Mouse (Mus musculus) NIH3T3 (cell line): ENCODE measurements around the gene Actrt3.

Source experiments
- DNase-seq: peaks from one replicate; pipeline ENCODE4 v3.0.0-alpha.2; 2012; ENCODE audit warnings: low read depth

Gene Actrt3

GRCm38 (mm10) chr3:30599711-30600545 lies at the start of gene Actrt3:
Actrt3 (minus strand) TSS chr3:30599939.
- DNase-seq, result peak; percentile 65

DNA sequence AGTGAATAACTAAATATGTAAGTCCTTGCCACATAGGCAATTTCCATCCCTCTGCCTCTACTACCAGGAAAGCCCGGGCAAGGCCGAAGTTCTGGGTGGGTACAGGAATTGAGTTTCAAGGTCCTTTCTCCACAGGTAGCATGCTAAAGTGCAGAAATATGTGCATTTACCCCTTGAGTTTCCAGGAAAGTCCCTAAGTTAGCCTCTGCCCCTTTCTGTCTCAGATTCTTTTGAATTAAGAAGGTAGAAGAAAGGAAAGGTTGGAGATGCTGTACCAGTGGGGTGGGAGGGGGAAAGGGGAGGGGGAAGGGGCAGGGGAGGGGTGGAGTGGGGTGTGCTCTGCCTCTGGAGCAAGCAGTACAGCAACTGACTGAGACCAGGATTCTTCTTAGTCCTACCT lies 48.7 kb upstream of the Actrt3 start:
- no peak for DNase-seq

DNA sequence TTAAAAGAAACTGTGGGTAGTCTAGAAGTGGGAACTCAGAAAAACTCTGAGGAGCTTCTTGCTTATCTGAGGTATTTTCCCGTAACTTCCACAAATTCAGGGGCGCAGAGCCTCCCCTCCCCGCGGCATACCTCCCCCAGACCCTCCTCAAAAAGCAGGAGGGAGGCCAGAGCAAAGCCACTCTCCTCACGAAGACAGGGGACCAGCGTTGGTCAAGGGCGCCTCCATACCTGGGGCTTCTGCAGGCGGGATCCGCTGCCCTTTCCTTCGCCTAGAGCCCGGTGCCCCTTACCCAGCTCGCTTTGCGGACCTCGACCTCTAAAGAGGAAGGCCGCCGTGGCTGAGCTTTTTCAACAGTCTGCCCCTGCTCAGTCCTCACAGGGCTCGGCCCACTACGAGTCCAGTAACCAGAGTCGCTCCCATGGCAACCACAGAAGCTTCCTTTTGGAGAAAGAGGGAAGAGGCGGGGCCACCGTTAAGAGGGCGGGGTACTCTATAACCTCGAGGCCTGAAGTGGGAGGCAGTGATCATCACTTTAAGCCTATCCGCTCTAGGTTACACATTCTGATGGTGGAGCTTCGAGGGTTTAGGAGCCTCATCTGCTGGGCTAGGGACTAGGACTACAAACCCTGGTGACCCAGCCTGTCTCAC lies 47.8 kb upstream of the Actrt3 start, which contains the start of gene Lrrc34:
TSS of gene Lrrc34 (minus strand) at position 430 of the 651 bp plus-strand sequence.
- peak; percentile 48 for DNase-seq

DNA sequence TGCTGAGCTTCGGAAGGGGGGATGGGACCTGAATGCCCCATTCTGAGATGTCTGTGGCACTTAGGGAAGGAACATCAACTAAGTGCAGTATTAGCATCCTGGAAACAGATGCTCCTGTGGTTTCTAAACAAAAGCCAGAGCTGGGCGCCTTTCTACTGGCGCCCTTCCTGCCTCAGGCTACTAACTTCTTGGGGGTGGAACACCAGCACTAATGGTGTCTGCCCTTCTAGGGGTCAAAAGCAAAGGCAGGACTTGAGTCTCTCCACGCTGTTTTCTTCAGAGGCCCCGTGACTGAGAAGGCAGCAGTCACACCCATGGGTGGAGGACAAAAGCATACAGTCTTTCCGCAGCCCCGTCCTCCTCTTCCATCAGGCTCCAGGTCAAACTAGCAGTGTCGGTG lies 47.0 kb upstream of the Actrt3 start:
- no peak for DNase-seq

DNA sequence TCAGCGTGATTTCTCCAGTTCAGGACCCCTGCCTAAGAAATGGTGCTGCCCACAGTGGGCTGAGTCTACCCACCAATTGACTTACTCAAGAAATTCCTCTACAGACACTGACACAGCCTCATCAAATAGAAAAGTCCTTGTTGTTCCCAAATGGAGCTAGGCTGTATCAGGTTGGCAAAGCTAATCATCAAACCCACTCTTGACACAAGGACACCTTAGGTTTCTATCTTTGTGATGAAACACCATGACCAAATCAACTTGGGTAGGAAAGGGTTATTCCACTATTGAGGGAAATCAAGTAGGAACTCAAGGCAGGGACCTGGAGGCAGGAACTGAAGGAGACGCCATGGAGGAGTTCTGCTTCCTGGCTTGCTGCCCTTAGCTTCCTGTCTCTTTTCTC lies 44.5 kb upstream of the Actrt3 start, which contains the start of gene Lrriq4:
TSS of gene Lrriq4 (plus strand) at position 301 of the 400 bp plus-strand sequence.
- no peak for DNase-seq

- DNase-seq, result no peak
Observed at GRCm38 (mm10) chr3:30635629-30636028, 35.9 kb upstream of the Actrt3 start.

GRCm38 (mm10) chr3:30633681-30634080 lies 33.9 kb upstream of the Actrt3 start:
- peak; percentile 42 for DNase-seq

- DNase-seq, result no peak
Observed at GRCm38 (mm10) chr3:30620132-30620531, 20.4 kb upstream of the Actrt3 start.

DNA sequence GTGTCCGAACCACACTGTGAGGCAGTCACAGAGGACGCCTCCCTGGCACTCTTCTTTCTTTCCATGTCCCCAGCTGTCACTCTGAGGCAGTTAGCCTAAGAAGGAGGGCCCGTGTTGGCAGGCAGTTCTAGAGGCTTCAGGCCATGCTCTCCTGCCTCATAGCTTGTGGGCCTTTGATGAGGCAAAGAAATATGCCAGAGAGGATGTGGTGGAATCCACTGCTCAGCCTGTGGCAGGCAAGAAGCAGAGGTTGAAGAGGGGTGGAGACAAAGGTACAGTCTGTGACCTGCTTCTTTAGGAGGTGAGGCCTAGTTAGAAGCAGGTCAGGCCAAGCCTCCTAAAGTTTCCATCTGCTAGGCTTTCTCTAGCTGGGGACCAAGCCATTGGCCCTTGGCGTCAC lies 11.2 kb upstream of the Actrt3 start:
- DNase-seq, result no peak

- DNase-seq, result no peak
Observed at GRCm38 (mm10) chr3:30608999-30609398, 9.3 kb upstream of the Actrt3 start.

GRCm38 (mm10) chr3:30603256-30603655 lies 3.5 kb upstream of the Actrt3 start:
- no peak for DNase-seq

DNA sequence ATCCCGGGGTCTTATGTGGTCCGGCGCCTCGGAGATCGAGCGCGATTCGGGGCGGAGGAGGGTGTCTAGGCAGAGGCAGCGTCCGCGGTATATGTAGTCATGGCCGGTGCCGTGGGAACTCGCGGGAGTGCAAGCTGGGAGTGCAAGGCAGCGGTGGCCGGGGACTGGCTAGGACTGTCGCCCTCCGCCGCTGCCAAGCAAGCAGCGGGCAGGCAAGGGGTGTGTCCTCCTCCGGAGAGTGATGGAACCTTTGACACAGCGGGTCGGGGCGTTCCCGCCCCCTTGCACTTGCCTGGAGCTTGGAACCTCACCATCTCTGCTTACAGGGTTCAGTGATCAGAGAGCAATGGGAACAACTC lies 3.0 kb upstream of the Actrt3 start:
- DNase-seq, result no peak

DNA sequence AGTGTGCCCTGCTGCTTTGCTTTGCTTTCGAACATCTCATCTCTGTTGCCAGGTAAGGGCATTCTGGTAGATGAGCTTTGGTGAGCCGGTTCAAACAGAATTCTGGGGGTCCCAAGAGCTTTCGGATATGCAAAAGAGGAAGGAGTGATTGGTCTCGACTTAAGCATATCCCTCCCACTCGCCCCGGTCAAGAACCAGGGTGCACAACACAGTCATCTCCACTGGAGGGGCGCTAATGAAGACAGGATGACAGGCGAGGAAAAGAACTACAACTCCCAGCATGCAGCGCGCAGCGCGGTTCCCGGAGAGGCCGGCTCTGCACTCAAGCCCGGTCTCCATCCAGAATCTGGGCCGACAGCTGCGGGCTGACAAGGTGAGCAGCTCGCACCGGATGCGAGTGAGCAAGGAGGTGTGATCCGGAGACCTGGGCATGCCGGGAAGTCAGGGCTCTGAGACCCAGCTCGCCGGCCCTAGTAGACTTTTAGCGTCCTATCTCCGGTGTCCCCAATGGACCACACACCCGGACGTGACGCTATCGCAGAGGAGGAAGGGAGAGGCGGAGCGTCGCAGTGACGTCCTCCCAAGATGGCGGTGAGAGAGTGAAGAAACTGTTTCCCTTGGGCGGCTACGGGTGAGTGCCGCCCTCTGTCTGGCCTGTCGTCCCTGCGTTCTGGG lies 2.5 kb upstream of the Actrt3 start, which contains the start of gene Mynn:
TSS of gene Mynn (plus strand) at position 1 of the 675 bp plus-strand sequence.
- DNase-seq, result peak; percentile 96

GRCm38 (mm10) chr3:30601610-30602064 lies 1.9 kb upstream of the Actrt3 start:
- DNase-seq, result no peak

GRCm38 (mm10) chr3:30601175-30601574 lies 1.4 kb upstream of the Actrt3 start:
- DNase-seq, result peak; percentile 93

GRCm38 (mm10) chr3:30600717-30601116 lies 978 bp upstream of the Actrt3 start:
- peak; percentile 66 for DNase-seq

DNA sequence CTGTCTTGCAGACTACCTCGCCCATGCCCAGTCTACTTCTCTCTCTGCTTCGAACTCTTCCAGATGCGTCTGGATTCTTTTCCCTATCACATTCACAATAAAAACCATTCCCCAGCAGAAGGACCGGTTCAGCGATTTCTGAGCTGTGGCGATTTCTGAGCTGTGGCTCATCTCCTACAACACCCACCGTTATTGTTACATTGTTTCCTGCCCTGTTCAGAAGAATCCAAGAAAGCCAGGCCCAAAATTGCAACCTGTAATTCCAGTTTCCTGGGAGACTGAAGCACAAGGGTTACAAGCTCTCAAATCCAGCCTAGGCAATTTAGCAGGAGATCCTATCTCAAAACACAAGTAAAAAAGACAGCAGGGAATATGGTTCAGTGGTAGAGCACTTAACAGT lies 2.5 kb downstream of the Actrt3 start:
- no peak for DNase-seq

- peak; percentile 71 for DNase-seq
Observed at GRCm38 (mm10) chr3:30595111-30595832, 4.5 kb downstream of the Actrt3 start.

DNA sequence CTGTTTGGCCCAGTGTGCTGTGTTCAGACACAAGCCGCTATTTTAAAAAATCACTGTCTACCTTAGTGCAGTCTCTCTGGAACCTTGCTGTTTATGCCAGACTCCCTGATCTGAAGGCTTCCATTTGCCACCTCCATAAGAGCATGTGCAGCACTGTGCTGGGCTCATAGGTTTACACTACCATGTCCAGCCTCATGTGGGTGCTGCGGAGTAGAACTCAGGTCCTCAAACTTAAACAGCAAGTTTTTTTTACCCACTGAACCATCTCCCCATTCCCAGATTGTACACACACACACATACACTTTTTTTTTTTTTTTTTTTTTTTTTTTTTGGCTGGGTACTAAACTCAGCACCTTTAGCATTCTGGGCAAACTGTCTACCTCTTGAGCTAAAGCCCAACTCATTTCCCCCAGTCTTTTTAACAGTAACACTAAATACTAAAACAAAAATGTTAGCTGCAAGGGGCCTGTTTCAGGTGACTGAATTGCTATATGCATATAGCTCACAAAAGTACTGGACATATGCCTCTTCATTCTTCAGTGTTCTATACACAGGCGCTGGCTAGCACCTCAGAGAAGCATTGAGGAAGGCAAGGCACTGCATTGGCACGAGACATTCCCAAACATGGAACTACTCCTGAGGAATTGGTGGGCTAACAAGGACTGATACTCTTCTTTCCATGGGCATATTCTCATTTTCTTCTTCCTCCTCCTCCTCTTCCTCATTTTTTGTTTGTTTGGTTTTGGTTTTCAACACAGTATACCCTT lies 5.8 kb downstream of the Actrt3 start:
- DNase-seq, result peak; percentile 54

DNA sequence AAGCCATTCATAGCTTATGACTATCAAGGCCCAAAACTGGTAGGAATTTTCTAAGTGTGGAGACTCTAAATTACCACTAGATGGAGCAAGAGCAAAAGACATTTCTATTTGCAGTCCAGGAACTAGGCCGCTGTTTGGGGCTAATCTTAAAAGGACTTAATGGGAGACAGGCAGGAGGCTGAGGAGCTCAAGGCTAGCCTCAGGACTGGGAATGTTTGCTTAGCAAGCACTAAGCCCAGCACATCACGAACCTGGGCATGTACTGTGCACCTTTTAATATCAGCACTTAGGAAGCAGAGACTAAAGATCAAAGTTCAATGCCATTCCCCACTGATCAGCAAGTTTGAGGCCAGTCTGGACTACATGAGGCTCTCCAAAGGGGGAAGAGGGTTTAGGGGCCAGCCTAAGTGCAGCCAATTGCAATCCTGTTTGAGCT lies 7.3 kb downstream of the Actrt3 start:
- DNase-seq, result peak; percentile 84

- DNase-seq, result no peak
Observed at GRCm38 (mm10) chr3:30588865-30589264, 10.9 kb downstream of the Actrt3 start.
